Mouse (Mus musculus) CD8-positive naive resting alpha-beta T cell, adult 2 months (primary cell): Measurements from ENCODE around the gene Vtn.

Source experiments
- DNase-seq, 2 experiments: peaks; one replicate each; pipeline ENCODE4 v3.0.0; 2022; ENCODE audit warnings: low read depth in 2 of 2, low spot score in 2 of 2

Gene Vtn

DNA sequence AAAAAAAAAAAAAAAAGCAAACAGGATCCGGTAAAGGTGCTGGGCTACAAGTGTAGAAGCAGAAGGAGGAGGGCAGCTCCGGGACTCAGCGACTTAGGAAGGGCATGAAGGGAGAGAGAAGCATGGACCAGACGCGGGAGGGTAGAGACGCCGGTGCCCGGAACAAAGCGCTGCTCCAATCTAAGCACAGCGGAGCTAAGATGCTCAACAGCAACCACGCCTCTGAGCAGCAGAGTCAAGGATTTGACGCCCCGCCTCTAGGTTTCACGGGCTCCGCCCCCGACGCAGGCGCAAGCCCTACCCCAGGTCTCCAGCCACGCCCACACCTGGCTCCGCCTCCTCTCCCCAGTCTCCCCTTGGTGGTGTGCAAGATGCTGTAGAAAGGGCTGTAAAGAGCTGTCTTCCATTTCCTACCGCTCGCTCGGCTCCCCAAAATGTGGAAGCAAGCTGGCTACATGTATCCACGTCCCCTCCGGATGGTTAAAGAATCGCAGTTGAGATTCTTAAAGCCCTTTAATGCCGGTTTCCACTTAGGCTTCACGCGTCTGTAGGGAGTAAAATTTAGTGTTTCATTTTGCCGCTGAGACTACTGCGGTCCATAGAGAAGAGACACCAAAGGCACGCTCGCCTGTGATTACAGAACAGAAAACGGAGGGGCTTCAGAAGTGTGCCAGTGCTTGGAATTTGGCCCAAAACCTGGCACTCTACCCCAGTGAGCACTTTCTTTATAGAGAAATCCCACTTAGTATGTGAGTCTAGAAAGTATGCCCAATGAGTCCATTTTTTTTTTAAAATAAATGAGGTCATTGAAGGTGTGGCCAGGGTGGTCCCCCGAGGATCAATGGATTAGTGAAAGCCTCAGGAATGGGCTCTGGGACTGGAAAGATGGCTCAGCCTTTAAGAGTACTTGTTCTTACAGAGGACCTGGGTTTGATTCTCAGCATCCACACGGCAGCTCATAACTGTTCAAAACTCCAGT lies 1.1 kb upstream of the Vtn start, which contains the start of gene Sarm1:
Gene Sarm1, minus strand, starts transcription at position 211 of the 979 bp plus-strand sequence.
- DNase-seq: peak; percentile 96 to 99

GRCm38 (mm10) chr11:78499543-78499942 lies 652 bp downstream of the Vtn start:
- no peak for DNase-seq

GRCm38 (mm10) chr11:78500623-78501202 lies 1.8 kb downstream of the Vtn start:
- no peak for DNase-seq

GRCm38 (mm10) chr11:78501529-78501928 lies 2.6 kb downstream of the Vtn start:
- no peak for DNase-seq

- DNase-seq: no peak
Measured at GRCm38 (mm10) chr11:78502909-78503650, 4.2 kb downstream of the Vtn start, which contains the start of gene Sebox. TSS of gene Sebox (plus strand) at chr11:78503447.

GRCm38 (mm10) chr11:78505430-78505829 lies 6.5 kb downstream of the Vtn start:
- no peak for DNase-seq

GRCm38 (mm10) chr11:78509148-78509547 lies 10.3 kb downstream of the Vtn start:
- DNase-seq: peak in 1 of 2 experiments; percentile 31

DNA sequence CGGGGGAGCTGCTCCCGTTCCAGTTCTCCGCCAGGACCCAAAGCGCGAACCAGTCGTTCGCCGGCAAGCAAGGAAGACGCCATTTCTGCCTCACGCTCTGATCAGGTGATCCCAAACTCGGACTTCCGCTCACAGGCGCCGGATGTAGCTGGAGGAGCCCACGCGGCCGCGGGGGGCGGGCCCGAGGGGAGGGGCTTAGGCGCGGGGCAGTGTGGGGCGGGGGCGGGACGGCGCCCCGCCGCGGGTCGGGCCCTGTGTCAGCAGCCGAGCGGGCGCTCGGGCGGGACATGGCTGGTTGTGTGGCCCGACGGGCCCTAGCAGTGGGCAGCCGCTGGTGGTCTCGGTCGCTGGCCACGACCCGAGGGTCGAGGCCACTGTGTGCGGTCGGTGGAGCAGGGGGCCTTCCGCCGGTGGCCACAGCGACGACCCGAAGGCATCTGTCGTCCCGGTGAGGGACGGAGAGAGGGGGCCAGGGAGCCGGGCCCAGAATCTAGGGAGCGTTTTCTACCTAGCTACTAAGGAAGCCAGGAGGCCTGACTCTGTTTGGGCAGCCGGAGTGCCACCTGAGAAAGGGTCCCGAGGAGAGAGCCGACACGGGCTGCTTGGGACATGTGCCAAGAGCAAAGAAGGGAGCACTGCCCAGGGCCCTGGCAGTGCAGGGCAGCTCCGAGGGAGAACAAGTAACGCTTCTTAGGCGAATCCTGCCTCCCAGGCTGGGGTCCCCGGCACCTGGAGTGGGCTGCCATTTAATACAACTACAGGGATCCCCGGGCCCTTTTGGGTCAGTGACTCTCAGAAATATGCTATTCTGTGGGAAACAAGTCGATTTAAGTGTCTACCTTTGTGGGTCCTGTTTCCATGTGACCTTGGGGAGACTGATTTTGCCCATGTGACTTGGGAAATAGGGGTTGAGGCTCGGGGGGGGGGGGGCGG lies 13.4 kb downstream of the Vtn start, which contains the start of the genes Tmem199 and Poldip2:
Gene Tmem199, minus strand, starts transcription at position 148 of the 933 bp plus-strand sequence.
Gene Poldip2, plus strand, starts transcription at position 169 of the 933 bp plus-strand sequence.
- peak; percentile 81 to 85 for DNase-seq

GRCm38 (mm10) chr11:78513106-78513790 lies 14.4 kb downstream of the Vtn start:
- no peak for DNase-seq

DNA sequence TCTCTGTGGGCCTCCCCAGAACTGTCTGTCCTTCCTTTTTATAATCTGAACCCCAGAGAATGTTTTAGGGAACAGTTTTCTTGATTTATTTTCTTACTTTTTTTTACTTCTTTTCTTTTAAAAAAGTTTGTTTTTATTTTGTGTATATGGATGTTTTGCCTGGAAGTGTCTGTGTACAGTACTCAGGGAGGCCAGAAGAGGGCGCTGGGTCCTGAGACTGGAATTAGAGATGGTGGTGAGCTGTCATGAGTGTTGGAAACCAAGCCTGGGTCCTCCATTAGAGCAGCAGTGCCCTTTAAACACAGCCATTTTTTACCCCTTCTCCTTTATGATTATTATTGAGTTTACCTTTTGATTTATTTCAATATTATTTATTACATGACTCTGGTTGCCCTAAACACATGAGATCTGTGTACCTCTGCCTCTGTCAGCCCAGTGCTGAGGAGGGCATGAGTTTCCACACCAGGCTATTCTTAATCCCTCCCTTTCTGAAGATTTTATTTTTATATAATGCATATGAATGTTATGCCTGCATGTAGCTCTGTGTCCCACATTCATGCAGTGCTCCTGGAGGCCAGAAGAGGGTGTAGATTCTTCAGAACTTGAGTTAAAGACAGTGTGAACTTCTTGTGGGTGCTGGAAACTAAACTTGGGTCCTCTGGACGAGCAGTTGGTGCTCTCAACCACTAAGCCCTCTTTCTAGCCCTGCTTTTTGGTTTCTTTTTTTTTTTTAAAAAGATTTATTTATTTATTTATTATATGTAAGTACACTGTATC lies 16.8 kb downstream of the Vtn start:
- DNase-seq: no peak

- DNase-seq: no peak
Measured at GRCm38 (mm10) chr11:78518931-78519330, 20.0 kb downstream of the Vtn start.

DNA sequence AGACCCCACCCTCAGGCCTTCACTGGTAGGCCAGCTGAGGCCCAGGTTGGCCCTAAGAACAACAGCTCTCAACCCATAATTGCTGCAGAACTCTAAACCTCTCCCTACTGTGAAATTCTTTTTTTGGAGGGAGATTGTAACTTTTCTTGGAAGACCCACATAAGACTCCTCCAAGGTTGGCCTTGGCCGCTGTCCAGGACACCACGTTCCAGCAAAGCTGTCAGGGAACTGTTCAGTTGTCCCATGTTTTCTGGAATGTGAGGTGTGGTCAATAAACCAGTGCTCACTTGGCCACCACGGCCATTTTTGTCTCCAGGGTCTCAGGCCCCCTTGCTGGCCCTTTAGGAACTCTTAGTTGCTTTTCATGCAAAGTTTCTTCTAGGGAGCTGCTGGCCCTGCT lies 23.0 kb downstream of the Vtn start:
- DNase-seq: no peak

- peak in 1 of 2 experiments; percentile 23 for DNase-seq
Measured at GRCm38 (mm10) chr11:78522481-78522997, 23.6 kb downstream of the Vtn start.

DNA sequence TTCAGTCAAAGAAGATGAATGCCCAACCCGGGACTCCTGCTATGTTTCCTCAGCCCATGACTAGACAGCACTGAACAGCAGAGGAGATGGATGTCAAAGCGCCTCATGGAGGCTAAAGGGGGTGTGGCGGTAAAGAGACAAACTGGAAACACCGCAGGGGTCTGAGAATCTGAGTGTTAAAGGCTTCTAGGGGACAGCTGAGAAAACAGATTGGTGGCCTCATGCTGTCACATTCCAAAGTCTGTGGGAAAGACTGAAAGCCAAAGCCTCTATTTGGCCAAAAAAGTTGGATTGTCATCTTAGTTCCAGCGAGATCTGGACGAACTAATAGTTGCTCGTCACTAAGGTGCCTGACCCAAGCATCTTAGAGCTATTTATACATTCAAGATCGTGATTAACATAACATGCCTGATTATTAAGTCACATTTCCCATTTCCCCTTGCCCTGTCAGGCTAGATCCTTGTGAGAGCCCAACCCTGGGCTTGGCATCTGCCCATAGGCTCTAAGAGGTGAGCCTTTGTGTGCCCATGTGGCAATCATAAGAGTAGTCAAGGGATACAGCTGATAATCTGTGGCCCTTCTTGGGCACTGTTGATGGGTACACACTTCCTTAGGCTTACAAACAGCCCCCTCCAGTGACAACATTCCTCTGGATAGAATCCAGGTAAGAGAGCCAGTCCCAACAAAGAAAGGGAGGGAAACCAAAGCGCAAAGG lies 24.5 kb downstream of the Vtn start:
- DNase-seq: no peak

DNA sequence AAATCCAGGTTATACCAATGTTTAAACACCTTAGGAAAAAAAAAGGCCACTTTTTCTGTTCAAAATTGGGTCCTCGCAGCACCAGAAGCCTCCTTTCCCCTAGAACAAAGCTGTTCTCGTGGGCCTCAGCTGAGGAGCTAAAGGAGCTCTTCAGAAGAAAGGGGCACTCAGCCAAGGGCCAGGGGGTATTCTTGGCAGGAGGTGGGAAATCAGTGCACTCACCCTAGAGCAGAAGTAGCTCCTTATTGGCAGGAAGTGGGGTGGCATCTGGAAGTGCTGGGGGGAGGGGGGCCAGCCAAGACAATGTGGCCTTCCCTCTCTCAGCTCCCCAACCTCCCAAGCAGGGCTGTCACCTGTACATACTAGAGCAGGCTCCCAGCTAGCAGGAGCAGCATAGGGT lies 25.9 kb downstream of the Vtn start:
- no peak for DNase-seq

GRCm38 (mm10) chr11:78528714-78529113 lies 29.8 kb downstream of the Vtn start:
- no peak for DNase-seq

- no peak for DNase-seq
Measured at GRCm38 (mm10) chr11:78530001-78530400, 31.1 kb downstream of the Vtn start.

DNA sequence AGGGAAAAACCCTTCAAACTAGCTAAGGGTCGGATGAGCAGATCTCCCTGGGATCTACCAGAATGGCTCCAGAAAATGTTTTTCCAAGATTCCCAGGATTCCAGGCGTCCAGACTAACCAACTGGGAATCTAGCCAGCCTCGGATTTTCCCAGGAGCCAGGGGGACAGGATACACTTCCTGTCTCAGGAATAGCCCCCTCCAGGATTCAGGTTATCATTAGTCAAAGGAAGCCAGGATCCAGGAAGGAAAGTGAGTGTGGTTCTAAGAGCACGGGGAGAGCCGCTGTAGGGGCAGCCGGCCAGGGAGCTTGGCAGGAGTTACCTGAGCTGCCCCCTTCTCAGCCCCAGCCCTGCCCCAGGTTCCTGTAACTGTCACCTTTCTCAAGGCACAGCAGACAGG lies 32.2 kb downstream of the Vtn start:
- no peak for DNase-seq
